Mouse (Mus musculus) liver, adult 2 months (tissue): ENCODE data around the gene Kif19a. TPM values are rescaled to one million over a fixed set of nuclear protein-coding genes. Genes with fewer than 3 reads are reported as not detected.

Experiments
- DNase-seq: peaks from one replicate; pipeline ENCODE4 v3.0.0-alpha.2; 2011; ENCODE audit warnings: low read depth, low spot score; ENCODE audit errors: extremely low read depth
- H3K27ac ChIP-seq: fragments of 200-500 bp; replicated peaks from 2 replicates; pipeline ENCODE4 v1.5.1; 2012; ENCODE audit warnings: low read depth, mild to moderate bottlenecking, control low read depth, inconsistent platforms, low read length; ENCODE audit not compliant: insufficient read depth
- H3K27me3 ChIP-seq: fragments of 200-500 bp; 2 replicates; pipeline ENCODE4 v1.6.1; 2012; ENCODE audit warnings: mild to moderate bottlenecking, moderate library complexity, low read length, inconsistent platforms; ENCODE audit not compliant: control insufficient read depth, insufficient read depth
- H3K36me3 ChIP-seq: fragments of 200-500 bp; 2 replicates; pipeline ENCODE4 v1.6.1; 2012; ENCODE audit warnings: low read length, inconsistent platforms; ENCODE audit not compliant: control insufficient read depth, insufficient read depth
- H3K4me1 ChIP-seq: fragments of 200-500 bp; 2 replicates; pipeline ENCODE4 v1.6.1; 2011; ENCODE audit warnings: low read length; ENCODE audit not compliant: control insufficient read depth, insufficient read depth
- H3K4me3 ChIP-seq: fragments of 200-500 bp; 2 replicates; pipeline ENCODE4 v1.5.1; 2011; ENCODE audit warnings: low read depth, mild to moderate bottlenecking, control low read depth, low read length, moderate library complexity; ENCODE audit not compliant: insufficient read depth
- H3K79me2 ChIP-seq: fragments of 200-500 bp; 2 replicates; pipeline ENCODE4 v1.6.1; 2012; ENCODE audit warnings: inconsistent platforms, mild to moderate bottlenecking, low read length, moderate library complexity; ENCODE audit not compliant: control insufficient read depth, insufficient read depth
- H3K9ac ChIP-seq: fragments of 200-500 bp; 2 replicates; pipeline ENCODE4 v1.6.1; 2012; ENCODE audit warnings: low read depth, mild to moderate bottlenecking, control low read depth, inconsistent platforms, low read length
- CTCF ChIP-seq: fragments of 200-500 bp; IDR thresholded peaks from 2 replicates; pipeline ENCODE4 v1.5.1; 2011; ENCODE audit warnings: low read depth, low read length, control low read depth
- POLR2A ChIP-seq: fragments of 200-500 bp; IDR thresholded peaks from 2 replicates; pipeline ENCODE4 v1.6.1; 2011; ENCODE audit warnings: low read length, control low read depth; ENCODE audit not compliant: insufficient read depth; ENCODE audit errors: extremely low read depth
- WGBS: fragments of 180-500 bp; shearing (Covaris S2); methylation state at CpG from one replicate; pipeline ENCODE4 v1.1.7; 2018; 5-methylcytosine and 5-hydroxymethylcytosine counted together
- polyA plus RNA-seq: library from polyadenylated mRNA; depleted of rRNA; stranded (reverse); fragments of >200 nt; gene quantifications from 2 replicates; pipeline ENCODE4 v1.2.3, GENCODE M21; 2012
- total RNA-seq: library from RNA; depleted of rRNA; stranded (reverse); fragments of >200 nt; gene quantifications from 2 replicates; pipeline ENCODE4 v1.2.3, GENCODE M21; 2014

The Kif19a gene
- total and polyA plus RNA-seq, 2 experiments = 0.24 to 0.37 TPM

GRCm38 (mm10) chr11:114795231-114795746, 30.1 kb downstream of the Kif19a start:
- Histone ChIP-seq H3K79me2 (no peaks in the 10 kb centered on the region), H3K4me3 (no peak overlapping the region), H3K36me3 (no peaks in the 10 kb centered on the region), H3K27me3 (peaks cover 17% of the 10 kb centered on the region), H3K27ac (no peak overlapping the region), H3K4me1 (no peaks in the 10 kb centered on the region; the same call in 1 of the 2 replicates), H3K9ac (no peak overlapping the region)
- WGBS = 8% methylated on average over 7 of the region's 7 CpGs
- DNase-seq = no peak
- TF ChIP-seq POLR2A (no peak), CTCF (peak; percentile 36)

GRCm38 (mm10) chr11:114795848-114796322, 30.7 kb downstream of the Kif19a start, which contains the start of gene Btbd17:
Btbd17 (minus strand) TSS chr11:114795945.
- TF ChIP-seq CTCF = no peak
- TF ChIP-seq POLR2A = no peak
- Histone ChIP-seq H3K27ac (no peak within 1 kb of the TSS), H3K9ac (no peak within 1 kb of the TSS), H3K4me1 (no peaks in the 10 kb centered on the region; the same call in 1 of the 2 replicates), H3K79me2 (no peaks in the 10 kb centered on the region), H3K4me3 (no peak within 1 kb of the TSS), H3K36me3 (no peaks in the 10 kb centered on the region), H3K27me3 (peaks cover 15% of the 10 kb centered on the region)
- 35% methylated on average over 4 of the region's 4 CpGs for WGBS
- no peak for DNase-seq

- Histone ChIP-seq H3K4me3 (no peak overlapping the region), H3K79me2 (no peaks in the 10 kb centered on the region), H3K36me3 (no peaks in the 10 kb centered on the region), H3K9ac (no peak overlapping the region), H3K27me3 (peaks cover 7% of the 10 kb centered on the region), H3K4me1 (no peaks in the 10 kb centered on the region; the same call in 1 of the 2 replicates), H3K27ac (no peak overlapping the region)
- WGBS = 91% methylated on average over 7 of the region's 7 CpGs
- no peak for TF ChIP-seq POLR2A
- no peak for TF ChIP-seq CTCF
- DNase-seq = no peak
Observed at GRCm38 (mm10) chr11:114797176-114797575, 32.0 kb downstream of the Kif19a start.

- Histone ChIP-seq H3K4me1 (no peaks in the 10 kb centered on the region; the same call in 1 of the 2 replicates), H3K27me3 (peaks cover 5% of the 10 kb centered on the region; the same call in 1 of the 2 replicates), H3K27ac (no peak overlapping the region), H3K79me2 (no peaks in the 10 kb centered on the region), H3K36me3 (no peaks in the 10 kb centered on the region), H3K9ac (no peak overlapping the region), H3K4me3 (no peak overlapping the region)
- TF ChIP-seq CTCF (no peak), POLR2A (no peak)
- no peak for DNase-seq
- WGBS = 86% methylated on average over 3 of the region's 3 CpGs
Observed at GRCm38 (mm10) chr11:114797981-114798380, 32.8 kb downstream of the Kif19a start.

GRCm38 (mm10) chr11:114798624-114799023, 33.4 kb downstream of the Kif19a start, which contains the start of gene Gpr142:
Gpr142 (plus strand) TSS chr11:114798924.
- peaks cover 5% of the 10 kb centered on the region; the same call in 1 of the 2 replicates for H3K27me3 ChIP-seq
- H3K4me1 ChIP-seq = no peaks in the 10 kb centered on the region; the same call in 1 of the 2 replicates
- no peaks in the 10 kb centered on the region for H3K36me3 ChIP-seq
- no peak for DNase-seq
- H3K27ac ChIP-seq = no peak within 1 kb of the TSS
- H3K79me2 ChIP-seq = no peaks in the 10 kb centered on the region
- WGBS = 97% methylated on average over 3 of the region's 3 CpGs
- H3K4me3 ChIP-seq = no peak within 1 kb of the TSS
- H3K9ac ChIP-seq = no peak within 1 kb of the TSS
- TF ChIP-seq CTCF (no peak), POLR2A (no peak)

GRCm38 (mm10) chr11:114801906-114802305, 36.7 kb downstream of the Kif19a start:
- no peak for DNase-seq
- Histone ChIP-seq H3K4me1 (no peaks in the 10 kb centered on the region), H3K27me3 (peaks cover 5% of the 10 kb centered on the region; the same call in 1 of the 2 replicates), H3K4me3 (no peak overlapping the region), H3K36me3 (no peaks in the 10 kb centered on the region), H3K79me2 (no peaks in the 10 kb centered on the region), H3K27ac (no peak overlapping the region), H3K9ac (no peak overlapping the region)
- TF ChIP-seq POLR2A (no peak), CTCF (no peak)
- WGBS = 93% methylated on average over 1 of the region's 1 CpGs
